Mouse (Mus musculus): ENCODE data around the gene Rprd1b. TPM values are rescaled to one million over a fixed set of nuclear protein-coding genes. Genes with fewer than 3 reads are reported as not detected.

Gene Rprd1b
- polyA plus RNA-seq, 1 experiment: 11.6 TPM

DNA sequence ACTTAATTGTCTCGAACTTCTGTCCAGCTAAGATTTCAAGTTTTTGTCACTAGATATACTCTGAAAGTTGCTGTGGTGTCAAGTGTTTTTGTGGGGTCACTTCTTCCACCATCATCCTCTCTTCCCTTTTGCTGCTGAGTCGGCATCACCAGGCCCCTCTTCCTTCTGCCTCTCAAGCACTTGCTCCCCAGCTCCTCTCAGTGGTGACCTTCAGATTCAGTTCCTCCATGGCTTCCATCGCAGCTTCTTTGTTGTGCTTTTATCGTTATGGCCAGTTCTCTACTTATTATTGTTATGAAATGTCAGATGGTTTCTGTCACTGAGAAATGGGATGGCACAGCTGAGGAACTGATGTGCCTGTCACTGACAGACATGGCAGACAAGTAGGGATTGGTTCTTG, 17.9 kb downstream of the Rprd1b start:
- peaks cover 2% of the 10 kb centered on the region for H3K79me2 ChIP-seq (ENCODE audit: control insufficient read depth, insufficient read depth)
- no peak overlapping the region for H3K4me3 ChIP-seq
- H3ac ChIP-seq (ENCODE audit: control insufficient read depth, insufficient read length): no peak overlapping the region
- H3K36me3 ChIP-seq (ENCODE audit: control insufficient read depth, insufficient read depth): peaks cover 49% of the 10 kb centered on the region
- TF ChIP-seq MYOD1 (IDR thresholded peaks at IDR 0.05; ENCODE audit: control insufficient read depth in 1 of 3, insufficient read length in 2 of 3, low read depth in 2 of 3) (no peak), POLR2A (IDR thresholded peaks at IDR 0.05; ENCODE audit: insufficient read length, low read depth) (no peak), SRF (IDR thresholded peaks at IDR 0.05; ENCODE audit: control insufficient read depth, insufficient read length, low read depth) (no peak), CEBPB (IDR thresholded peaks at IDR 0.05; ENCODE audit: insufficient read depth, poor library complexity, severe bottlenecking) (no peak), MAX (IDR thresholded peaks at IDR 0.05; ENCODE audit: low read depth) (no peak), TCF3 (IDR thresholded peaks at IDR 0.05; ENCODE audit: insufficient read length, low read depth) (no peak), MYOG (IDR thresholded peaks at IDR 0.05; ENCODE audit: control insufficient read depth in 1 of 3, insufficient read depth in 1 of 3, insufficient read length in 2 of 3, low read depth in 2 of 3) (no peak), E2F4 (IDR thresholded peaks at IDR 0.05; ENCODE audit: insufficient read depth) (no peak), TCF12 (IDR thresholded peaks at IDR 0.05; ENCODE audit: insufficient read depth, poor library complexity, severe bottlenecking) (no peak), REST (IDR thresholded peaks at IDR 0.05; ENCODE audit: insufficient read depth, insufficient read length) (no peak), POLR2AphosphoS2 (IDR thresholded peaks at IDR 0.05; ENCODE audit: insufficient read length, low read depth) (no peak), USF1 (IDR thresholded peaks at IDR 0.05; ENCODE audit: low read depth) (no peak)
- H3K27me3 ChIP-seq (ENCODE audit: control insufficient read depth, insufficient read depth, insufficient read length): no peaks in the 10 kb centered on the region
- H3K4me2 ChIP-seq (ENCODE audit: low read depth): no peak overlapping the region

DNA sequence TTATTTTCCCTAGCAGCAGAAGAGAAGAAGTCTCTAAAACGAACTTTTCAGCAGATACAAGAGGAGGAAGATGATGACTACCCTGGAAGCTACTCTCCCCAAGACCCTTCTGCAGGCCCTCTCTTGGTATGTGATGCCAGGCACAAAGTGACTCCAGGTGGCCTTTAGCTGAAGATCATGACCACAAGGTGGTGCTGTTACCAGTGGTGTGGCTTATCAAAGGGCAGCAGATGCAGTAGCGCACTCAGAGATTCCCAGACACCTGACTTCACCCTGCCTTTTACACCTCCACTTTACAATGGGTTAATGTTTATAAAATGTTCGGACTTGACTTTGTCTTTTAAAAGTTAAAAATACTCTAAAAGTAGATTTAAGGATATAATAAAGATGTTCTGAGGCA, 19.6 kb downstream of the Rprd1b start:
- Histone ChIP-seq H3K79me2 (ENCODE audit: control insufficient read depth, insufficient read depth) (no peaks in the 10 kb centered on the region), H3K36me3 (ENCODE audit: control insufficient read depth, insufficient read depth) (peaks cover 59% of the 10 kb centered on the region), H3K4me3 (no peak overlapping the region), H3K4me2 (ENCODE audit: low read depth) (no peak overlapping the region), H3ac (ENCODE audit: control insufficient read depth, insufficient read length) (no peak overlapping the region), H3K27me3 (ENCODE audit: control insufficient read depth, insufficient read depth, insufficient read length) (no peaks in the 10 kb centered on the region)
- TF ChIP-seq MYOD1 (IDR thresholded peaks at IDR 0.05; ENCODE audit: control insufficient read depth in 1 of 3, insufficient read length in 2 of 3, low read depth in 2 of 3) (no peak), REST (IDR thresholded peaks at IDR 0.05; ENCODE audit: insufficient read depth, insufficient read length) (no peak), MAX (IDR thresholded peaks at IDR 0.05; ENCODE audit: low read depth) (no peak), POLR2AphosphoS2 (IDR thresholded peaks at IDR 0.05; ENCODE audit: insufficient read length, low read depth) (no peak), POLR2A (IDR thresholded peaks at IDR 0.05; ENCODE audit: insufficient read length, low read depth) (no peak), TCF12 (IDR thresholded peaks at IDR 0.05; ENCODE audit: insufficient read depth, poor library complexity, severe bottlenecking) (no peak), E2F4 (IDR thresholded peaks at IDR 0.05; ENCODE audit: insufficient read depth) (no peak), SRF (IDR thresholded peaks at IDR 0.05; ENCODE audit: control insufficient read depth, insufficient read length, low read depth) (no peak), CEBPB (IDR thresholded peaks at IDR 0.05; ENCODE audit: insufficient read depth, poor library complexity, severe bottlenecking) (no peak), MYOG (IDR thresholded peaks at IDR 0.05; ENCODE audit: control insufficient read depth in 1 of 3, insufficient read depth in 1 of 3, insufficient read length in 2 of 3, low read depth in 2 of 3) (no peak), USF1 (IDR thresholded peaks at IDR 0.05; ENCODE audit: low read depth) (no peak), TCF3 (IDR thresholded peaks at IDR 0.05; ENCODE audit: insufficient read length, low read depth) (no peak)

DNA sequence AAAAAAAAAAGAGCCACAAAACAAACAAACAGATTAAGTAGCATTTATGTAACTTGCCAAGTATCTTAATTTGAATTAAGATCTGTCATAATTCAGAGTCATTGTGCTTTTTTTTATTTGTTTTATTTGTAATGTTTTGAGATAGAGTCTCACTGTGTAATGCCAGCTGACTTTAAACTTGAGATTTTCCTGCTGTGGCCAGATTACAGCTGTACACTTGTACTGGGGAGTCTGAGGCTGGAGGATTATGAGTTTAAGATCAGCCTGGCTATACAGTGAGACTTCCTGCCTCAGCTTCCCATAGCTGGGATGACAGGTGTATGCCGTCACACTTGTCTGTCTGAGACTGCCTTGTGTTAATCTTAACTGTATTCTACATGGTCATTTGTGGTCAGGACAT, 20.4 kb downstream of the Rprd1b start:
- Histone ChIP-seq H3K79me2 (ENCODE audit: control insufficient read depth, insufficient read depth) (no peaks in the 10 kb centered on the region), H3ac (ENCODE audit: control insufficient read depth, insufficient read length) (no peak overlapping the region), H3K27me3 (ENCODE audit: control insufficient read depth, insufficient read depth, insufficient read length) (no peaks in the 10 kb centered on the region), H3K36me3 (ENCODE audit: control insufficient read depth, insufficient read depth) (peaks cover 58% of the 10 kb centered on the region), H3K4me2 (ENCODE audit: low read depth) (no peak overlapping the region), H3K4me3 (no peak overlapping the region)
- TF ChIP-seq SRF (IDR thresholded peaks at IDR 0.05; ENCODE audit: control insufficient read depth, insufficient read length, low read depth): no peak
- no peak for TF ChIP-seq MAX (IDR thresholded peaks at IDR 0.05; ENCODE audit: low read depth)
- no peak for TF ChIP-seq POLR2AphosphoS2 (IDR thresholded peaks at IDR 0.05; ENCODE audit: insufficient read length, low read depth)
- no peak for TF ChIP-seq MYOG (IDR thresholded peaks at IDR 0.05; ENCODE audit: control insufficient read depth in 1 of 3, insufficient read depth in 1 of 3, insufficient read length in 2 of 3, low read depth in 2 of 3)
- TF ChIP-seq USF1 (IDR thresholded peaks at IDR 0.05; ENCODE audit: low read depth): no peak
- TF ChIP-seq REST (IDR thresholded peaks at IDR 0.05; ENCODE audit: insufficient read depth, insufficient read length): no peak
- TF ChIP-seq POLR2A (IDR thresholded peaks at IDR 0.05; ENCODE audit: insufficient read length, low read depth): no peak

GRCm38 (mm10) chr2:158050116-158050515, 21.8 kb downstream of the Rprd1b start:
- no peak overlapping the region for H3ac ChIP-seq (ENCODE audit: control insufficient read depth, insufficient read length)
- no peaks in the 10 kb centered on the region for H3K79me2 ChIP-seq (ENCODE audit: control insufficient read depth, insufficient read depth)
- H3K36me3 ChIP-seq (ENCODE audit: control insufficient read depth, insufficient read depth): peaks cover 49% of the 10 kb centered on the region
- no peaks in the 10 kb centered on the region for H3K27me3 ChIP-seq (ENCODE audit: control insufficient read depth, insufficient read depth, insufficient read length)
- H3K4me2 ChIP-seq (ENCODE audit: low read depth): no peak overlapping the region
- no peak overlapping the region for H3K4me3 ChIP-seq
- TF ChIP-seq E2F4 (IDR thresholded peaks at IDR 0.05; ENCODE audit: insufficient read depth) (no peak), REST (IDR thresholded peaks at IDR 0.05; ENCODE audit: insufficient read depth, insufficient read length) (no peak), USF1 (IDR thresholded peaks at IDR 0.05; ENCODE audit: low read depth) (no peak), MYOD1 (IDR thresholded peaks at IDR 0.05; ENCODE audit: control insufficient read depth in 1 of 3, insufficient read length in 2 of 3, low read depth in 2 of 3) (no peak), CEBPB (IDR thresholded peaks at IDR 0.05; ENCODE audit: insufficient read depth, poor library complexity, severe bottlenecking) (no peak), POLR2AphosphoS2 (IDR thresholded peaks at IDR 0.05; ENCODE audit: insufficient read length, low read depth) (no peak), TCF3 (IDR thresholded peaks at IDR 0.05; ENCODE audit: insufficient read length, low read depth) (no peak), MYOG (IDR thresholded peaks at IDR 0.05; ENCODE audit: control insufficient read depth in 1 of 3, insufficient read depth in 1 of 3, insufficient read length in 2 of 3, low read depth in 2 of 3) (no peak), POLR2A (IDR thresholded peaks at IDR 0.05; ENCODE audit: insufficient read length, low read depth) (no peak), MAX (IDR thresholded peaks at IDR 0.05; ENCODE audit: low read depth) (no peak), SRF (IDR thresholded peaks at IDR 0.05; ENCODE audit: control insufficient read depth, insufficient read length, low read depth) (no peak), TCF12 (IDR thresholded peaks at IDR 0.05; ENCODE audit: insufficient read depth, poor library complexity, severe bottlenecking) (no peak)
